Comparison of ENCODE assay signal across 9 mouse cellular contexts in genomic region chr2:25331470-25331869, GRCm38 (mm10). TPM values are rescaled to one million over a fixed set of nuclear protein-coding genes. Genes with fewer than 3 reads are reported as not detected.
DNase-seq lines count a peak whose midpoint lies in the region; ATAC-seq and TF ChIP-seq lines count a peak whose summit lies in the region.
"Had no signal": no experiment of that assay in that cellular context is flagged by ENCODE, and none has a peak within 500 bp of the region (broad histone marks: within the 10 kb centered on the region; RNA-seq: fewer than 3 reads in every experiment).

No protein-coding gene starts in this region.

- TF ChIP-seq POLR2A in cerebellum, adult 2 months (IDR thresholded peaks at IDR 0.05; ENCODE audit: borderline replicate concordance, insufficient read depth, low read length), result no peak

- no peak overlapping the region for H3K27ac ChIP-seq in forebrain, embryonic 16.5 days (ENCODE audit: low read length)
- H3K27ac ChIP-seq in liver, postnatal 0 days (ENCODE audit: low read depth), result no peak overlapping the region
- H3K27ac ChIP-seq in cerebellum, adult 2 months (ENCODE audit: insufficient read depth, low read length), result no peak overlapping the region

- TF ChIP-seq CTCF in E14TG2a.4 (conservative IDR thresholded peaks at IDR 0.05; ENCODE audit: low read length), result no peak
- 0 out of 2 replicates have a peak, but pooled peaks have one; percentile 10 for TF ChIP-seq CTCF in liver, postnatal 0 days (IDR thresholded peaks at IDR 0.05; ENCODE audit: low read depth)
- no peak for TF ChIP-seq CTCF in cerebellum, adult 2 months (IDR thresholded peaks at IDR 0.05; ENCODE audit: borderline replicate concordance, insufficient read depth, low read depth, low read length)

- peak overlapping the region; percentile 76 for H3K4me2 ChIP-seq in forebrain, embryonic 16.5 days (ENCODE audit: low read length)
- peak overlapping the region; percentile 96 for H3K4me2 ChIP-seq in liver, postnatal 0 days (ENCODE audit: low read depth, low read length)

- H3K9ac ChIP-seq in forebrain, embryonic 16.5 days (replicated peaks; ENCODE audit: low read depth, low read length), result peak overlapping the region; percentile 90; the same call in 1 of the 2 replicates
- peak overlapping the region; percentile 86 for H3K9ac ChIP-seq in liver, postnatal 0 days (replicated peaks)

- DNase-seq in heart, adult 11 months, result peak; percentile 83
- DNase-seq in heart, adult 9 months (ENCODE audit: low spot score in 2 of 2), result no peak
- DNase-seq in liver, postnatal 0 days, result no peak
- no peak for DNase-seq in c-Kit-positive CD71-positive TER-119-positive erythroid progenitor cells, embryonic 14.5 days (ENCODE audit: low spot score)
- no peak for DNase-seq in cerebellum, adult 2 months

- no peak for ATAC-seq in forebrain, embryonic 16.5 days
- no peak for ATAC-seq in liver, postnatal 0 days
- no peak for ATAC-seq in megakaryocyte progenitor cell, adult 5-6 weeks (replicated peaks; ENCODE audit: poor library complexity)

- H3K4me1 ChIP-seq in E14TG2a.4 (replicated peaks; ENCODE audit: low read depth, low read length), result peaks cover 40% of the 10 kb centered on the region
- peaks cover 21% of the 10 kb centered on the region for H3K4me1 ChIP-seq in forebrain, embryonic 16.5 days (replicated peaks; ENCODE audit: control insufficient read depth, insufficient read depth, low read length)
- peaks cover 18% of the 10 kb centered on the region for H3K4me1 ChIP-seq in liver, postnatal 0 days (ENCODE audit: insufficient read depth)
- H3K4me1 ChIP-seq in cerebellum, adult 2 months (ENCODE audit: control insufficient read depth, insufficient read depth, low read length), result peaks cover 4% of the 10 kb centered on the region; the same call in 1 of the 2 replicates

- H3K4me3 ChIP-seq in E14TG2a.4 (replicated peaks; ENCODE audit: low read length), result peak overlapping the region; percentile 100
- peak overlapping the region; percentile 81 for H3K4me3 ChIP-seq in forebrain, embryonic 16.5 days (replicated peaks; ENCODE audit: low read length)
- H3K4me3 ChIP-seq in liver, postnatal 0 days (ENCODE audit: low read depth, low read length), result peak overlapping the region; percentile 80
- H3K4me3 ChIP-seq in cerebellum, adult 2 months (replicated peaks; ENCODE audit: insufficient read depth, low read depth, low read length), result no peak overlapping the region

- 58% methylated on average over 9 of the region's 9 CpGs for WGBS in forebrain, embryonic 16.5 days
- WGBS in liver, postnatal 0 days (ENCODE audit: insufficient replicate concordance), result 53% methylated on average over 9 of the region's 9 CpGs
- 30% methylated on average over 9 of the region's 9 CpGs for WGBS in cerebellum, adult 2 months

- H3K36me3 ChIP-seq in E14TG2a.4 (ENCODE audit: insufficient read depth, low read length), result peaks cover 32% of the 10 kb centered on the region
- peaks cover 9% of the 10 kb centered on the region; the same call in 1 of the 2 replicates for H3K36me3 ChIP-seq in forebrain, embryonic 16.5 days (ENCODE audit: control insufficient read depth, insufficient read depth)
- peaks cover 19% of the 10 kb centered on the region for H3K36me3 ChIP-seq in liver, postnatal 0 days (replicated peaks; ENCODE audit: insufficient read depth, low read length)

- no peaks in the 10 kb centered on the region for H3K9me3 ChIP-seq in E14TG2a.4 (ENCODE audit: low read length)
- no peaks in the 10 kb centered on the region for H3K9me3 ChIP-seq in forebrain, embryonic 16.5 days (ENCODE audit: control insufficient read depth, low read length)
- no peaks in the 10 kb centered on the region for H3K9me3 ChIP-seq in liver, postnatal 0 days (ENCODE audit: low read length)

- TF ChIP-seq EP300 in liver, postnatal 0 days (IDR thresholded peaks at IDR 0.05; ENCODE audit: low read depth), result no peak

- no peaks in the 10 kb centered on the region for H3K27me3 ChIP-seq in E14TG2a.4 (ENCODE audit: insufficient read depth, low read length)
- no peaks in the 10 kb centered on the region for H3K27me3 ChIP-seq in forebrain, embryonic 16.5 days (replicated peaks; ENCODE audit: control insufficient read depth, insufficient read depth, low read length)
- no peaks in the 10 kb centered on the region for H3K27me3 ChIP-seq in liver, postnatal 0 days (ENCODE audit: insufficient read depth, low read length)
- no peaks in the 10 kb centered on the region for H3K27me3 ChIP-seq in cerebellum, adult 2 months (ENCODE audit: control insufficient read depth, insufficient read depth, low read length)

RNA-seq across cellular contexts. Expression of gene Man1b1, which starts 0.7 kb away (rescaled TPM):
- polyA plus RNA-seq in forebrain, embryonic 16.5 days (2015; fragmentation: Nextera tagmentation; extraction: Ambion mirVana), result 50.6 and 54.6 TPM in 2 replicates
- polyA plus RNA-seq in liver, postnatal 0 days (2015; fragmentation: Nextera tagmentation; extraction: Ambion mirVana), result 15.7 and 16.5 TPM in 2 replicates
- total RNA-seq in megakaryocyte progenitor cell, adult 5-6 weeks (2015), result 19.1 and 23.4 TPM in 2 replicates
- total RNA-seq in megakaryocyte progenitor cell, adult 5-6 weeks (2017), result 42.5 and 52.1 TPM in 2 replicates
- polyA plus RNA-seq in cerebellum, adult 2 months (2012; rRNA removed), result 33.2 and 34.1 TPM in 2 replicates

RNA-seq across cellular contexts. Expression of gene Grin1, which starts 12.5 kb away (rescaled TPM):
- polyA plus RNA-seq in forebrain, embryonic 16.5 days (2015; fragmentation: Nextera tagmentation; extraction: Ambion mirVana), result 19.0 and 29.4 TPM in 2 replicates
- not detected in 2 replicates for polyA plus RNA-seq in liver, postnatal 0 days (2015; fragmentation: Nextera tagmentation; extraction: Ambion mirVana)
- total RNA-seq in megakaryocyte progenitor cell, adult 5-6 weeks (2015), result not detected in 2 replicates
- not detected in 2 replicates for total RNA-seq in megakaryocyte progenitor cell, adult 5-6 weeks (2017)
- polyA plus RNA-seq in cerebellum, adult 2 months (2012; rRNA removed), result 282 and 290 TPM in 2 replicates
- total RNA-seq: hematopoietic stem cell, adult 5-6 weeks had no signal

RNA-seq across cellular contexts. Expression of gene Dpp7, which starts 24.7 kb away (rescaled TPM):
- 21.5 and 26.9 TPM in 2 replicates for polyA plus RNA-seq in forebrain, embryonic 16.5 days (2015; fragmentation: Nextera tagmentation; extraction: Ambion mirVana)
- polyA plus RNA-seq in liver, postnatal 0 days (2015; fragmentation: Nextera tagmentation; extraction: Ambion mirVana), result 12.8 and 15.4 TPM in 2 replicates
- total RNA-seq in megakaryocyte progenitor cell, adult 5-6 weeks (2015), result 15.8 and 16.3 TPM in 2 replicates
- 19.1 and 32.9 TPM in 2 replicates for total RNA-seq in megakaryocyte progenitor cell, adult 5-6 weeks (2017)
- polyA plus RNA-seq in cerebellum, adult 2 months (2012; rRNA removed), result 63.1 and 71.2 TPM in 2 replicates

RNA-seq across cellular contexts. Expression of gene Uap1l1, which starts 34.0 kb away (rescaled TPM):
- 3.3 and 7.5 TPM in 2 replicates for polyA plus RNA-seq in forebrain, embryonic 16.5 days (2015; fragmentation: Nextera tagmentation; extraction: Ambion mirVana)
- polyA plus RNA-seq in liver, postnatal 0 days (2015; fragmentation: Nextera tagmentation; extraction: Ambion mirVana), result 18.7 and 19.4 TPM in 2 replicates
- total RNA-seq in megakaryocyte progenitor cell, adult 5-6 weeks (2015), result 42.2 and 60.4 TPM in 2 replicates
- 13.6 and 14.5 TPM in 2 replicates for total RNA-seq in megakaryocyte progenitor cell, adult 5-6 weeks (2017)
- polyA plus RNA-seq in cerebellum, adult 2 months (2012; rRNA removed), result 19.0 and 22.1 TPM in 2 replicates

RNA-seq across cellular contexts. Expression of gene Sapcd2, which starts 40.7 kb away (rescaled TPM):
- polyA plus RNA-seq in forebrain, embryonic 16.5 days (2015; fragmentation: Nextera tagmentation; extraction: Ambion mirVana), result 23.8 and 29.9 TPM in 2 replicates
- polyA plus RNA-seq in liver, postnatal 0 days (2015; fragmentation: Nextera tagmentation; extraction: Ambion mirVana), result 5.5 and 7.4 TPM in 2 replicates
- 6.0 and 10.8 TPM in 2 replicates for total RNA-seq in megakaryocyte progenitor cell, adult 5-6 weeks (2015)
- total RNA-seq in megakaryocyte progenitor cell, adult 5-6 weeks (2017), result 5.8 and 6.7 TPM in 2 replicates
- polyA plus RNA-seq in cerebellum, adult 2 months (2012; rRNA removed), result 4.4 and 4.7 TPM in 2 replicates

Comparison
In these comparisons a context has a peak if more than half of its experiments do, and no peak if none do; other contexts are left out.
1. RNA of gene Grin1, which starts 12.5 kb away (polyA plus RNA-seq): 282 to 290 TPM in cerebellum, adult 2 months and 19.0 to 29.4 TPM in forebrain, embryonic 16.5 days; not detected in liver, postnatal 0 days; every median in the first group is over 10 times any median in the second.